Mouse (Mus musculus) kidney, postnatal 14 days (tissue): Measurements from ENCODE around the gene Ppt2.

Source experiments
- DNase-seq: peaks from one replicate; pipeline ENCODE4 v3.0.0; 2022; ENCODE audit warnings: mixed read lengths

Ppt2 gene

DNA sequence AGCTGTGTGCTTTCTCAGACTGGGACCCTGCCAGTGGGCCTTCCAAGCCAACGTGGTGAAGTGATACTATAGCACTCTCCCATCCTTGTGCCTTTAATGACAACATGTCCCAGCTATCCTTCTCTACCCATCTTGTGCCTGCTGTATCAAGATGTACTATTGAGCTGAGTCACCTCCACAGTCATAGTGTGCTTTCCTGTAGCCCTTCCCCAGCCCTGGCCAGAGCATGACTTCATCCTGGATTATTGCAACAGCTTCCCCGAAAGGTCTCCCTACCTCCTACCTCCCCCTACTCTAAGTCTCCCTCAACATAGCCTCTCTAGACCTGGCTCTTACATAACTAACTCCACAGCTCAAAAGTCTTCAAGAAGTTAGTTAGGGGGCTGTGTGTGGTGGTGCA, 7.4 kb upstream of the Ppt2 start:
- DNase-seq = no peak

GRCm38 (mm10) chr17:34632261-34632691, 4.0 kb upstream of the Ppt2 start:
- DNase-seq = peak; percentile 88

DNA sequence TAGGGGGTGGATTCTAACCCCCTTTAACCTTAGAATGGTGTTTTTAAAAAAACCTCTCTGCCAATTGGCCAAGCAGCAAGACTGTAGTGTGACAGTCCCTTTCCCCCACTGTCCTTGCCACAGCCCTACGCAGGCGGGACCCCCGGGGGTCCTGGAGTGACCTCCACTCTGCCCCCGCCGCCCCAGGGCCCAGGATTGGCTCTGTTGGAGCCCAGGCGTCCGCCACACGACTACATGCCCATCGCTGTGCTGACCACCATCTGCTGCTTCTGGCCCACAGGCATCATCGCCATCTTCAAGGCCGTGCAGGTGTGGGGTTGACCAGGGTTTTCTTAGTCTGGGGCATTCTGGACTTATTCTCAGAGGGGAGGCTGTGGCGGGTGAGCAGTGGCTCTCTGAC, 3.3 kb upstream of the Ppt2 start:
- DNase-seq = no peak

GRCm38 (mm10) chr17:34630761-34631301, 2.5 kb upstream of the Ppt2 start:
- no peak for DNase-seq

GRCm38 (mm10) chr17:34629796-34630603, 1.7 kb upstream of the Ppt2 start:
- no peak for DNase-seq

DNA sequence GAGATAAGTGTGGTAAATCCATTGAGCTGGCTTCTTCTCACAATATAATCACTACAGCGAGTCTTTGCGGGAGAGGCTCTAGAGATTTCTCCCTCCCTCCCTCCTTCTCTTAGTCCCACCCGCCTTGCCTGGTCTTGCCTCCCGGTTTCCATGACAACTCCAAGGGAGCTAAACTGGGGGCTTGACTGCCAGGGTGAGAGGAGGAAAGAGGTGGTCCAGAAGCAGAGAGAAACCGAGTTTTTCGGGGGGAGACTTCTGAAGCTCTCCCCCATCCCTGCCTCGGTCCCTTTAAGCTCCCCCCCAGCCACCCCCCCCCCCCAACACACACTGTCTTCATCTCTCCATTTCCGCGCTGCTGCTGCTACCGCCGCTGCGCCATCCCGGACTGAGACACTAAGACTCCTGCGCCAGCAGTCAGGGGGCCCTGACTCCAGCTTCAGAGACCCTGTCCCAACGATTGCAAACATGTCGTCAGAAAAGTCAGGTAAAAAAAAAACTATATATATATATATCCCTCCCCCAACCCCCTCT, 976 bp upstream of the Ppt2 start, which contains the start of gene Prrt1:
Gene Prrt1 (plus strand): TSS at position 313 of the 531 bp plus-strand sequence.
- DNase-seq = no peak

DNA sequence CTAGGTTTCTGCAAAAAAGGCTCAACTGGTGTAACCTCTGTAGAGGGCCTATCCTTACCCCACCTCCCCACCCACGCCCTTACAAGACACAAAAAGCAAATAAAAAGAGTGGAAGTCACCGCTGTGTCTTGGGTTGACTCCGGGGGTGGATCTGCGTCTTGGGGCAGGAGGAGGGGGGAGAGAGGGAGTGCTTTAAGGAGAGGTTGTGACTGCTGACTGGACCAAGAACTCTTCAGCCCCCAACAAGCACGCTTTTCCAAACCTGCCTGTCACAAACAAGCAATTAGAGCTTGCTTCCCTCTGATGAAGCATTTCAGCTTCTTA, 296 bp upstream of the Ppt2 start:
- DNase-seq = no peak

- DNase-seq = peak; percentile 95
These were observed 992 bp downstream of the Ppt2 start for GRCm38 (mm10) chr17:34627093-34627942.

- DNase-seq = peak; percentile 58
These were observed 1.6 kb downstream of the Ppt2 start for GRCm38 (mm10) chr17:34626773-34627092.

GRCm38 (mm10) chr17:34626062-34626772, 2.1 kb downstream of the Ppt2 start:
- no peak for DNase-seq

- DNase-seq = no peak
These were observed 3.3 kb downstream of the Ppt2 start for GRCm38 (mm10) chr17:34624981-34625380.

DNA sequence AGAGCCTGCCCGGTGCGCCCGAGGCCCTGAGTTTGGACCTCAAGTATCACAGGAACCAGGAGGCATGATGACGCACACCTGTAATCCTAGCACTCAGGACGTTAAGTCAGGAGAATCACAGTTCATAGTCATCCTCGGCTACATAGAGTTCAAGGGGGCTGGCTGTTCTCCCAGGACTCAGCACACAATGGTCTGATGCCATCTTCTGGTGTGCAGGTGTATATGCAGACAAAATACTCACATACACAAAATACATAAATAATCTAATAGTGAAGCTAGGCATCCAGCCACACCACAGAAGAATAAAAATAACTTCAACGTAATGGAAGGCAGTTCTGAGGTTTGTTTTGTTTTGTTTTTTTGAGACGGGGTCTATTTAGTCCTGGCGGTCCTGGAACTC, 5.1 kb downstream of the Ppt2 start:
- DNase-seq = no peak

GRCm38 (mm10) chr17:34621006-34621405, 7.3 kb downstream of the Ppt2 start:
- DNase-seq = no peak

GRCm38 (mm10) chr17:34618999-34619398, 9.3 kb downstream of the Ppt2 start:
- DNase-seq = peak; percentile 81

DNA sequence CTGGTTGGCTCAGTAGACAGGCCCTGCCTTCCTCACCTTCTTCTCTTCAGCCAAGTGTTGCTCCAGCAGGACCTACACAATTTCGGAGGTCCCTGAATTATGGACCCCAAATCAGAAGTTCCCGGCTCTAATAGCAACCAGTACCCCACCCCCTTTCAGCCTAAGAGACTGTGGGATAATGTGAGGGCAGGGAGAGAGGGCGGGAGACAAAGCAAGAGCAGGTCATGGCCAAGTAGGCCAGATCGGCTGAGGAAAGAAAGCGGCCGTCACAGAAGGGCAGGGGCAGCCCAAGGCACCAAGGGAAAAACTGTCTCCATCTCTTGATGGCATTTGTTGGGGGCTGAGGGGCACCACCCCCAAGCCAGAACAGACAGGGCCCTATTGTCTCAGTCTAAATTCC, 12.4 kb downstream of the Ppt2 start, which contains the start of gene Egfl8:
Gene Egfl8 (minus strand): TSS at position 101 of the 400 bp plus-strand sequence.
- DNase-seq = no peak

DNA sequence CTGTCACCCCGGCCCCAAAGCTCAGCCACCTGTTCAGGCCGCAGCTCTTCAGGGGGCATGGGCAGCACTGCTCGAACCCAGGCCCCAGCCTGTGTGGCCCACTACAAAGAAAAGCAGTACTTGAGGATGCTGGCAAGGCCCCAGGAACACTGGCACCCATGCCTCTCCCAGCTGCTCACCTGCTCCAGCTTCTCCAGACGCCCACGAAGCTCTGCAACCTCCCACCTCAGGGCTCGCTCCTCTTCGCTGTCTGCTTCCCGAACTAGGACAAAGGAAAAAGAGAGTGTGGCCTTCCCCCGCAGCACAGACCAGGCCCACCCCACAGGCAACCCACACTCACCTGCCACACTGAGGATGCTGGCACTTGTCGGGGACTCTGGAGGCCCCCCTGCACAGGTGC, 14.5 kb downstream of the Ppt2 start:
- no peak for DNase-seq

- no peak for DNase-seq
These were observed 15.2 kb downstream of the Ppt2 start for GRCm38 (mm10) chr17:34613054-34613645.

- no peak for DNase-seq
These were observed 17.3 kb downstream of the Ppt2 start for GRCm38 (mm10) chr17:34611050-34611449.

GRCm38 (mm10) chr17:34607997-34608396, 20.3 kb downstream of the Ppt2 start:
- DNase-seq = peak; percentile 52

GRCm38 (mm10) chr17:34606186-34607039, 21.9 kb downstream of the Ppt2 start:
- DNase-seq = no peak

- peak; percentile 98 for DNase-seq
These were observed 22.7 kb downstream of the Ppt2 start for GRCm38 (mm10) chr17:34605609-34606008.
